Mouse (Mus musculus) 3134 (cell line): ENCODE results near the gene Umad1.

Source experiments
- DNase-seq: peaks from one replicate; pipeline ENCODE4 v3.0.0-alpha.2; 2011; ENCODE audit warnings: low spot score; ENCODE audit not compliant: insufficient read length; ENCODE audit errors: extremely low read depth

The Umad1 gene

GRCm38 (mm10) chr6:8259004-8259666 is at the start of gene Umad1, which contains the start of the genes Rpa3 and Gm45062:
Gene Umad1, plus strand, starts transcription at chr6:8259288.
Gene Rpa3, minus strand, starts transcription at chr6:8259173.
Gene Gm45062, plus strand, starts transcription at chr6:8259450.
- peak; percentile 100 for DNase-seq

GRCm38 (mm10) chr6:8209866-8210186 is 49.3 kb upstream of the Umad1 start:
- DNase-seq = no peak

- DNase-seq = no peak
Observed at GRCm38 (mm10) chr6:8210661-8211060, 48.4 kb upstream of the Umad1 start.

- no peak for DNase-seq
Observed at GRCm38 (mm10) chr6:8227035-8227434, 32.1 kb upstream of the Umad1 start.

GRCm38 (mm10) chr6:8228596-8228995 is 30.5 kb upstream of the Umad1 start:
- DNase-seq = no peak

GRCm38 (mm10) chr6:8258316-8258715 is 772 bp upstream of the Umad1 start:
- no peak for DNase-seq

GRCm38 (mm10) chr6:8259667-8260044 is 568 bp downstream of the Umad1 start:
- no peak for DNase-seq

GRCm38 (mm10) chr6:8271047-8271446 is 12.0 kb downstream of the Umad1 start:
- DNase-seq = no peak

- peak; percentile 10 for DNase-seq
Observed at GRCm38 (mm10) chr6:8274387-8275054, 15.4 kb downstream of the Umad1 start.

GRCm38 (mm10) chr6:8275098-8275497 is 16.0 kb downstream of the Umad1 start:
- no peak for DNase-seq

GRCm38 (mm10) chr6:8276431-8276830 is 17.3 kb downstream of the Umad1 start:
- DNase-seq = no peak

GRCm38 (mm10) chr6:8278426-8279002 is 19.4 kb downstream of the Umad1 start:
- no peak for DNase-seq

GRCm38 (mm10) chr6:8283255-8283654 is 24.2 kb downstream of the Umad1 start:
- DNase-seq = no peak

GRCm38 (mm10) chr6:8285401-8285960 is 26.4 kb downstream of the Umad1 start:
- DNase-seq = peak; percentile 56

- no peak for DNase-seq
Observed at GRCm38 (mm10) chr6:8286146-8286545, 27.1 kb downstream of the Umad1 start.

- no peak for DNase-seq
Observed at GRCm38 (mm10) chr6:8288755-8289580, 29.9 kb downstream of the Umad1 start.

GRCm38 (mm10) chr6:8294048-8294784 is 35.1 kb downstream of the Umad1 start:
- DNase-seq = no peak

- DNase-seq = no peak
Observed at GRCm38 (mm10) chr6:8299066-8299863, 40.2 kb downstream of the Umad1 start.
